Mouse (Mus musculus) brain, embryonic 14.5 days (tissue): Measurements from ENCODE around the gene Oas2.

Source experiments
- CTCF ChIP-seq: fragments of 200-500 bp; IDR thresholded peaks from 2 replicates; pipeline ENCODE4 v1.5.1; 2012; ENCODE audit warnings: inconsistent platforms, mild to moderate bottlenecking, moderate library complexity, borderline replicate concordance; ENCODE audit not compliant: insufficient read depth, insufficient read length; ENCODE audit errors: extremely low read depth
- POLR2A ChIP-seq: fragments of 200-500 bp; IDR thresholded peaks from 2 replicates; pipeline ENCODE4 v1.6.1; 2012; ENCODE audit warnings: mild to moderate bottlenecking, inconsistent platforms, borderline replicate concordance; ENCODE audit not compliant: poor library complexity, insufficient read depth, insufficient read length, severe bottlenecking; ENCODE audit errors: extremely low read depth

DNA sequence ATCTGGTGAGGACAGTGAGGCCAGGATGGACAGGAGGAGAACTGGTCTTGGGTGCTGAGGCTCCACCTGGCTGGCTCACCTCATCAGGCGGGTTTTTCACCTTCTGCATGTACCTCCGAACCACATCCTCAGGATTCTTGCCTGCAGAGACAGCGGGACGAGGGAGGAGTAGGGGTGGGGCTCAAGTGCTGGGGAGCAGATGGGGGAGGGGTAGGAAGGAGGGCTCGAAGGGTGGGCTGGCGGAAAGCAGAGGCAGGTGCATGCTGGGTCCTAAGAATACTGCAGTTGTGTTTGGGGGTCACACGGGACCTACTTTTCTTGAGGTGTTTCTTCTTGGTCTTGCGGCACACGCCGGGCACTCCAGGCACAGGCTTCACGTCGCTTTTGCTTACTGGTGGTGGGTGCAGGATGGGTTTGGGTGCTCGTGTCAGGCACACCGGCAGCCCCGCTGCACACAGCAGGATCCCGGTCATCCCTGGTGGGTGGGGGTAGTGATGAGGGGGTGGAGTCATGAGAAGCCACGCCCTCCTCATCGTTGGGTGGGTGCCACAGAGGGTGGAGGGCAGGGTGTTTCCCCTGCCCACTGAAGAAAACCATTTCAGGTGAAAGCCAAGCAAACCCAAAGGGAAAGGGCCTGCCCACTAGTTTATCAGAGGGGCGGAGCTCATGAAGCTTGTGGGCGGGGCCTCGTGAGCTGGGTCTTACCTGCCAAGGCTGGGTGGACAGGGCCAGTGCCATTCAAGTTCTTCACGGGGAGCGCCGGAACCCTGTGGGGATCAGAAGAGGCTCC lies 66.5 kb downstream of the Oas2 start:
- no peak for TF ChIP-seq CTCF
- no peak for TF ChIP-seq POLR2A
